Mouse (Mus musculus): ENCODE data around the gene Jpt2. TPM values are rescaled to one million over a fixed set of nuclear protein-coding genes. Genes with fewer than 3 reads are reported as not detected.

The Jpt2 gene
- polyA plus RNA-seq, 1 experiment from 2014 or later, result 82.9 TPM

DNA sequence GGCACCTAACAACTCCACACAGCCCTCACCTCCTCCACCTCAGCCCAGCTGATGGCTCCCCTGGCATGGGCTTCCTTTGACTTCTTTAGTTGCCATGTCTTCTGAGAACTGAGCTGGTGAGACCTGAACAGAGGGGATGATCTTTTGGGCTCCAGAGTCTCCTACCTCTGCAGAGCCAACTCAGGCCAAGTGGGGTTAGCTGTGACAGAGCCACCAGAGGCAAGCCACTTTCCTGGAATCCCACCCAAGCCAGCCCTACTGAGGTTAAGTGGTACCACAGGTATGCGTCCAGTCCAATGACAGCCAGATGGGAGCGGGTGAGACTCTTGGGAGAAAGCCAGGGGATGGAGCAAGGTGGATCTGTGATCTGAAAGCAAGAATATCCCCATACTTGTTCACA is 67.2 kb downstream of the Jpt2 start:
- Histone ChIP-seq H3K4me3 (ENCODE audit: low read length) (no peak overlapping the region), H3K27ac (ENCODE audit: low read depth, low read length) (no peak overlapping the region), H3K27me3 (replicated peaks; ENCODE audit: control insufficient read depth, insufficient read depth, low read length) (no peaks in the 10 kb centered on the region), H3K9ac (ENCODE audit: low read depth, low read length) (no peak overlapping the region), H3K4me2 (ENCODE audit: low read length) (no peak overlapping the region), H3K36me3 (ENCODE audit: control insufficient read depth, insufficient read depth, low read length) (peaks cover 45% of the 10 kb centered on the region), H3K9me3 (ENCODE audit: control insufficient read depth, low read length) (no peaks in the 10 kb centered on the region), H3K4me1 (ENCODE audit: control insufficient read depth, insufficient read depth, low read depth, low read length) (peaks cover 48% of the 10 kb centered on the region)
- ATAC-seq, result no peak
- WGBS, result 92% methylated on average over 2 of the region's 2 CpGs

DNA sequence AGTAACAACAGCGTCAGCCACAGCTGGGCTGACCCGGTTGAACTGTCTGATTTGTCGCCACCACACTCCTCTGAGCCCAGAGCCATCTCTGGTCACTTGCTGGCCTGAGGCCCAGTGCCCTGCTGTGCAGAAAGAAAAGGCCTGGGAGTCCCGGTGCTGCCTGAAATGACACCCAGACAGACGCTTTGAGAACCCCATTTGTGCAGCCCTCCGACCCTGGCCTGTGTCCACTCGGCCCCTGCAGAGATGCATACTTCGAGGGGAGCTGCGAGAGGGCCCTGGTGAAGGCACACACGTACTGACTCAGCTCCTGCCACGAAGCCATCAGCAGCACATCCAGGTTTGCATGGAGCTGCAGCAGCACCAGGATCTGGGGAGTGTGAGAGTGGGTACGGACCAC is 67.7 kb downstream of the Jpt2 start:
- peaks cover 41% of the 10 kb centered on the region for H3K36me3 ChIP-seq (ENCODE audit: control insufficient read depth, insufficient read depth, low read length)

DNA sequence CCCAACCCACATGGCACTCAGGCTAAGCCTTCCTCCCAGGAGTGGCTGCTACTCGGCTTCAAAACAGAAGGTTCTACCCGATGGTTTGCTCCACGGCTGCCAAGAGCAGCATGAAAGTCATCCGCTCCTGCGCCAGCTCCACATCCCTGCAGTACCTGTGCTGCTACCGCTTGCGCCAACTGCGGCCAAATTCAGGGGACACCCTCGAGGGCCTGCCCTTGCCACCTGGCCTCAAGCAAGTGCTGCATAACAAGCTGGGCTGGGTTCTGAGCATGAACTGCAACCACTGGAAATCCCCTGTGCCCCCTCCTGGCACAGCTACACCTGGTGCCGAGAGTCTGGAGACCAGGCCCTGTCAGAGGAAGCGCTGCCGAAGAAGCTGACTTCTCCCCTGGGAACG is 69.2 kb downstream of the Jpt2 start:
- ATAC-seq, result no peak
- Histone ChIP-seq H3K4me1 (ENCODE audit: control insufficient read depth, insufficient read depth, low read depth, low read length) (peaks cover 44% of the 10 kb centered on the region), H3K27ac (ENCODE audit: low read depth, low read length) (no peak overlapping the region), H3K36me3 (ENCODE audit: control insufficient read depth, insufficient read depth, low read length) (peaks cover 36% of the 10 kb centered on the region), H3K4me3 (ENCODE audit: low read length) (no peak overlapping the region), H3K9me3 (ENCODE audit: control insufficient read depth, low read length) (no peaks in the 10 kb centered on the region), H3K9ac (ENCODE audit: low read depth, low read length) (no peak overlapping the region), H3K4me2 (ENCODE audit: low read length) (no peak overlapping the region), H3K27me3 (replicated peaks; ENCODE audit: control insufficient read depth, insufficient read depth, low read length) (no peaks in the 10 kb centered on the region)
- WGBS, result 83% methylated on average over 12 of the region's 13 CpGs

More for the DNA sequence above, 67.7 kb downstream of the Jpt2 start:
- H3K4me3 ChIP-seq (ENCODE audit: low read length), result no peak overlapping the region
- peaks cover 48% of the 10 kb centered on the region for H3K4me1 ChIP-seq (ENCODE audit: control insufficient read depth, insufficient read depth, low read depth, low read length)
- 90% methylated on average over 12 of the region's 12 CpGs for WGBS
- H3K9ac ChIP-seq (ENCODE audit: low read depth, low read length), result no peak overlapping the region
- no peak overlapping the region for H3K27ac ChIP-seq (ENCODE audit: low read depth, low read length)
- H3K27me3 ChIP-seq (replicated peaks; ENCODE audit: control insufficient read depth, insufficient read depth, low read length), result no peaks in the 10 kb centered on the region
- no peak for ATAC-seq
- H3K4me2 ChIP-seq (ENCODE audit: low read length), result no peak overlapping the region
- H3K9me3 ChIP-seq (ENCODE audit: control insufficient read depth, low read length), result no peaks in the 10 kb centered on the region

DNA sequence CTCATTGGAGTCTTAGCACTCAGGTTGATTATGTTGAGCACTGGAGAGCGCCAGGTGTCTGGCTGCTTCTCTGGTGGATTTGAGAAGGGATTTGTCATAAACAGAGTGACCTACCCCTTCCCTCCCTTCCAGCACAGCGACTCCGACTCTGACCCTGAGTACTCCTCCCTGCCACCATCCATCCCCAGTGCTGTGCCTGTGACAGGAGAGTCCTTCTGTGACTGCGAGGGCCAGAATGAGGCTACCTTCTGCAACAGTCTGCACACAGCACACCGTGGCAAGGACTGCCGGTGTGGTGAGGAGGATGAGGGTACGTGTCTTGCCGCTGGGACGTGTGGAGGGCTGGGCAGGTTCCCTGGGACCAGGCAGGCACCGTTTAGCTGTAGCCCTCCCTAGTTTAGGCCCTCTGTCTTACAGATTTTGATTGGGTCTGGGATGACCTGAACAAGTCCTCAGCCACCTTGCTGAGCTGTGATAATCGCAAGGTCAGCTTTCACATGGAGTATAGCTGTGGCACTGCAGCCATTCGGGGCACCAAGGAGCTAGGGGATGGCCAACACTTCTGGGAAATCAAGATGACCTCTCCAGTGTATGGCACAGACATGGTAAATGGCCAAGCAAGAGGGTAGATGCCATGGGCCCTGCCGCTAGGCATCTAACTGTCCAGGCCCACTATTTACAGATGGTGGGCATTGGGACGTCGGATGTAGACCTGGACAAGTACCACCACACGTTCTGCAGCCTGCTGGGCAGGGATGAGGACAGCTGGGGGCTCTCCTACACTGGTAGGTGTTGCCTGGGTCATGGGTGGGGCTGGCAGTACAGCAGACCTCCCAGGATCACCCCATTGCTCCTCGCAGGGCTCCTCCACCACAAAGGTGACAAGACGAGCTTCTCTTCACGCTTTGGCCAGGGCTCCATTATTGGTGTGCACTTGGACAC is 70.1 kb downstream of the Jpt2 start:
- Histone ChIP-seq H3K36me3 (ENCODE audit: control insufficient read depth, insufficient read depth, low read length) (peaks cover 36% of the 10 kb centered on the region), H3K4me1 (ENCODE audit: control insufficient read depth, insufficient read depth, low read depth, low read length) (peaks cover 40% of the 10 kb centered on the region), H3K4me2 (ENCODE audit: low read length) (no peak overlapping the region), H3K9ac (ENCODE audit: low read depth, low read length) (no peak overlapping the region), H3K27me3 (replicated peaks; ENCODE audit: control insufficient read depth, insufficient read depth, low read length) (no peaks in the 10 kb centered on the region), H3K27ac (ENCODE audit: low read depth, low read length) (no peak overlapping the region), H3K9me3 (ENCODE audit: control insufficient read depth, low read length) (no peaks in the 10 kb centered on the region), H3K4me3 (ENCODE audit: low read length) (no peak overlapping the region)
- ATAC-seq, result no peak
- 85% methylated on average over 19 of the region's 19 CpGs for WGBS

DNA sequence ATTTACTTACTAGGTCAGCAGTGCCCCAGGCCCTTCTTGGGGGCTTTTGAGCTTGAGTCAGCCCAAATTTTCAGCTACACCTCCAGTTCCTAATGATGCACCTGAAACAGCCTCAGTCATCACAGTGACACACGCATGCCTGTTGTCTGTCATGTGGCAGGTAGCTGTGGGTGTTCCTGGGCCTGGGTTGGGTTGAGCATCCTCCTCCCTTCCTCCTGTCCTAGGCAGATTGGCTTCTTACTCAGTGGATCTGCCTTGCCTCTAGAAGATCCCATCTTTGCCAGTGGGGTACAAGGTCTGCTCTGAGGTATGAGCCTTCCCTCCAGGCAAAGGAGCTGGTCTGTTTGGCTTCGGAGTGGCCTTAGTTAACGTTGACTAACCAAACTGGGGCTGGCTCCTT is 71.6 kb downstream of the Jpt2 start:
- ATAC-seq, result no peak
- H3K9me3 ChIP-seq (ENCODE audit: control insufficient read depth, low read length), result no peaks in the 10 kb centered on the region
- H3K4me3 ChIP-seq (ENCODE audit: low read length), result no peak overlapping the region
- H3K4me2 ChIP-seq (ENCODE audit: low read length), result no peak overlapping the region
- no peak overlapping the region; the same call in 1 of the 2 replicates for H3K9ac ChIP-seq (ENCODE audit: low read depth, low read length)
- 90% methylated on average over 3 of the region's 3 CpGs for WGBS
- H3K27me3 ChIP-seq (replicated peaks; ENCODE audit: control insufficient read depth, insufficient read depth, low read length), result no peaks in the 10 kb centered on the region
- no peak overlapping the region for H3K27ac ChIP-seq (ENCODE audit: low read depth, low read length)
- peaks cover 36% of the 10 kb centered on the region for H3K36me3 ChIP-seq (ENCODE audit: control insufficient read depth, insufficient read depth, low read length)
- peaks cover 40% of the 10 kb centered on the region for H3K4me1 ChIP-seq (ENCODE audit: control insufficient read depth, insufficient read depth, low read depth, low read length)

Other genes starting within 250 kb of the Jpt2 start
- not detected in 2 replicates for gene Rnf151, start 242.6 kb downstream of the Jpt2 start, polyA plus RNA-seq (2015; fragmentation: Nextera tagmentation; extraction: Ambion mirVana)
- 732 and 739 TPM in 2 replicates for gene Rps2, start 242.6 kb downstream of the Jpt2 start, polyA plus RNA-seq (2015; fragmentation: Nextera tagmentation; extraction: Ambion mirVana)
- 271 and 307 TPM in 2 replicates for gene Ndufb10, start 236.2 kb downstream of the Jpt2 start, polyA plus RNA-seq (2015; fragmentation: Nextera tagmentation; extraction: Ambion mirVana)
- gene Rpl3l, start 232.9 kb downstream of the Jpt2 start, polyA plus RNA-seq (2015; fragmentation: Nextera tagmentation; extraction: Ambion mirVana), result 0.25 TPM in 1 of 2 replicates, not detected in the other
- 17.5 and 18.9 TPM in 2 replicates for gene Msrb1, start 224.0 kb downstream of the Jpt2 start, polyA plus RNA-seq (2015; fragmentation: Nextera tagmentation; extraction: Ambion mirVana)
- gene Hs3st6, start 207.7 kb downstream of the Jpt2 start, polyA plus RNA-seq (2015; fragmentation: Nextera tagmentation; extraction: Ambion mirVana), result 0.23 and 0.32 TPM in 2 replicates
- not detected in 2 replicates for gene Meiob, start 156.4 kb downstream of the Jpt2 start, polyA plus RNA-seq (2015; fragmentation: Nextera tagmentation; extraction: Ambion mirVana)
- 71.4 and 86.9 TPM in 2 replicates for gene Hagh, start 120.5 kb downstream of the Jpt2 start, polyA plus RNA-seq (2015; fragmentation: Nextera tagmentation; extraction: Ambion mirVana)
- 23.1 and 28.8 TPM in 2 replicates for gene Fahd1, start 110.3 kb downstream of the Jpt2 start, polyA plus RNA-seq (2015; fragmentation: Nextera tagmentation; extraction: Ambion mirVana)
- gene Igfals, start 94.7 kb downstream of the Jpt2 start, polyA plus RNA-seq (2015; fragmentation: Nextera tagmentation; extraction: Ambion mirVana), result 0.15 TPM in 1 of 2 replicates, not detected in the other
- 64.1 and 65.7 TPM in 2 replicates for gene Nubp2, start 74.3 kb downstream of the Jpt2 start, polyA plus RNA-seq (2015; fragmentation: Nextera tagmentation; extraction: Ambion mirVana)
- 88.2 and 90.4 TPM in 2 replicates for gene Spsb3, start 74.0 kb downstream of the Jpt2 start, polyA plus RNA-seq (2015; fragmentation: Nextera tagmentation; extraction: Ambion mirVana)
- 30.1 and 30.2 TPM in 2 replicates for gene Eme2, start 65.6 kb downstream of the Jpt2 start, polyA plus RNA-seq (2015; fragmentation: Nextera tagmentation; extraction: Ambion mirVana)
- 85.3 and 89.0 TPM in 2 replicates for gene Mrps34, start 65.6 kb downstream of the Jpt2 start, polyA plus RNA-seq (2015; fragmentation: Nextera tagmentation; extraction: Ambion mirVana)
- gene Nme3, start 64.2 kb downstream of the Jpt2 start, polyA plus RNA-seq (2015; fragmentation: Nextera tagmentation; extraction: Ambion mirVana), result 88.2 and 99.9 TPM in 2 replicates
- gene Mapk8ip3, start 23.7 kb downstream of the Jpt2 start, polyA plus RNA-seq (2015; fragmentation: Nextera tagmentation; extraction: Ambion mirVana), result 90.0 and 102 TPM in 2 replicates
- 4.0 and 5.5 TPM in 2 replicates for gene Cramp1l, start 55.1 kb upstream of the Jpt2 start, polyA plus RNA-seq (2015; fragmentation: Nextera tagmentation; extraction: Ambion mirVana)
- 17.1 and 20.8 TPM in 2 replicates for gene Ift140, start 55.4 kb upstream of the Jpt2 start, polyA plus RNA-seq (2015; fragmentation: Nextera tagmentation; extraction: Ambion mirVana)
- gene Tmem204, start 122.9 kb upstream of the Jpt2 start, polyA plus RNA-seq (2015; fragmentation: Nextera tagmentation; extraction: Ambion mirVana), result 13.8 and 14.1 TPM in 2 replicates
- 54.6 and 60.8 TPM in 2 replicates for gene Telo2, start 155.3 kb upstream of the Jpt2 start, polyA plus RNA-seq (2015; fragmentation: Nextera tagmentation; extraction: Ambion mirVana)
- gene Ptx4, start 160.1 kb upstream of the Jpt2 start, polyA plus RNA-seq (2015; fragmentation: Nextera tagmentation; extraction: Ambion mirVana), result 0.49 TPM in 1 of 2 replicates, not detected in the other
- gene Clcn7, start 172.7 kb upstream of the Jpt2 start, polyA plus RNA-seq (2015; fragmentation: Nextera tagmentation; extraction: Ambion mirVana), result 28.9 and 34.3 TPM in 2 replicates
- gene Ccdc154, start 201.8 kb upstream of the Jpt2 start, polyA plus RNA-seq (2015; fragmentation: Nextera tagmentation; extraction: Ambion mirVana), result not detected in 2 replicates
- gene Gm38655, start 214.8 kb upstream of the Jpt2 start, polyA plus RNA-seq (2015; fragmentation: Nextera tagmentation; extraction: Ambion mirVana), result not detected in 2 replicates
- gene BC003965, start 223.9 kb upstream of the Jpt2 start, polyA plus RNA-seq (2015; fragmentation: Nextera tagmentation; extraction: Ambion mirVana), result 33.8 and 34.1 TPM in 2 replicates
- gene Unkl, start 227.7 kb upstream of the Jpt2 start, polyA plus RNA-seq (2015; fragmentation: Nextera tagmentation; extraction: Ambion mirVana), result 16.0 and 17.6 TPM in 2 replicates